Mouse (Mus musculus) brain, embryonic 18.5 days (tissue): ENCODE measurements around the gene Ucn.

Experiments
- DNase-seq: peaks from one replicate; pipeline ENCODE4 v3.0.0-alpha.2; 2012; ENCODE audit warnings: low read depth, low spot score

The Ucn gene

DNA sequence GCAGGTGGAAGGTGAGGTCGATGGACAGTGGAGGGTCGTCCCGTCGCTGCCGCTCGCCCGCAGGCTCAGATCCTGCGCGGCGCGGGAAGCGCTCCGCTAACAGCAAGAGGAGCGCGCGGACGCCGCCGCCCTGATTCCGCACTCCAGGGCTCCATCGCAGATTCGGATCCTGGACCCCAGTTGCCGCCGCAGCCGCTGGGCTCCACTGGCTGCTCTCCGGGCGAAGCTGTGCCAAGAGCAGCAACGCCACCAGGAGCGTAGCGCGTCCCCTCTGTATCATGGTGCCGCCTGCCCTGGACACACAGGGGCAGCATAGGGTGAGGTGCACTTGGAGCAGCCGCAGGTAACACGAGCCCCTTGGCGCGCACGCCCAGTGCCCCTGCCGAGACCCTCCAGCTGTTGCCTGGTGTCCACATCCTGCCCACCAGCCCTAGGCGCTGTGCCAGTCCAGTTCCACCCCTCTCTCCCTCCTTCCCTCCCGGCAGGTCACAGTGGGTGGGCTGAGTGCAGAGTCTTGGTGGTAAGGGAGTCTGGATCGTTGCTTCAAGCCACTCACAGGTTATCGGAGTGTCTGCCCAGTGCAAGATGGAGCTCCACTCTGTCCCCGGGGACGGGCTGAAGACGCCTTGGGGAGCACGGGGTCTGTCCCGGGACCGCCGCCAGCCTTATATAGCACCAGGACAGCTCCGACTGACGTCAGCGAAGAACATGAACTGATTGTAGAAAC lies at the start of gene Ucn:
Gene Ucn, minus strand, starts transcription at position 589 of the 727 bp plus-strand sequence.
- DNase-seq: no peak

DNA sequence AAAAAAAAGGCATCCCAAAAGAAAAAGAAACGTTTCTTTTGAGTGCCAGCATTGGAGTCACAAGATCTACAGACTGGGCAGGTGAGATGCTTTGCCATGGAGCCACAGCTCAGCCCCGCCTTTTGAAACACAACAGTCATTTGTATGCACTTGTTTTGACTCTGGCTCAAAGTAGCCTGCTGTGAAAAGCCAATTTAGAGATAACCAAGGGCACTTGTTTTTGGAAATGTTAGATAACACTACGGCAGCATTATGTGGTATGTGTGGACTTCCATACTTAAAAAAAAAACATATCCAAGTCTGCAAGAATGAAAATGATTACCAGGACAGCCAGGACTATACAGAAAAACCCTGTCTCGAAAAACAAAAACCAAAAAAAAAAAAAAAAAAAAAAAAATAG lies 45.0 kb upstream of the Ucn start:
- DNase-seq: no peak

DNA sequence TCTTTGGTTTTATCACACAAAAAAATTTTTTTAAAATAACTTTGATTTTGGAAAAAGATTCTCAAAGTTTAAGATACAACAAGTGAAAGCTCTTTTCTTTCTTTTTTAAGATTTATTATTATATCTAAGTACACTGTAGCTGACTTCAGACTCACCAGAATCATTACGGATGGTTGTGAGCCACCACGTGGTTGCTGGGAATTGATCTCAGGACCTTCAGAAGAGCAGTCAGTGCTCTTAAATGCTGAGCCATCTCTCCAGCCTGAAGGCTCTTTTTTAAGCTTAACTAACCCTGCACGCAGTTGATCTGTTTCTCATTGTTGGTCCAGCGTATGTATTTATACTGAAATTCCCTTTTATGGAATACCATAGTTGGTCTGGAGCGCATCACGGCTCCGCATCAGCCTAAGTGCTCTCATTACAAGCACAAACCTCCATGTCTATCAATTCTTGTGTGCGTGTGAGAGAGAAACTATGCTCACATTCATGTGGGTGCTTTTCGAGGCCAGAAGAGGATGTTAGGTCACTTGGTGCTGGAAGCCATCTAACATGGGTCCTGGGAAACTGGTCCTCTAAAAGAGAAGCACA lies 42.6 kb upstream of the Ucn start:
- DNase-seq: no peak

- DNase-seq: peak; percentile 97
Measured at GRCm38 (mm10) chr5:31179766-31180630, 41.4 kb upstream of the Ucn start, which contains the start of the genes Gm29609 and Gtf3c2. Gene Gm29609, minus strand, starts transcription at chr5:31179911. Gene Gtf3c2, minus strand, starts transcription at chr5:31180144.

GRCm38 (mm10) chr5:31179301-31179765 lies 40.7 kb upstream of the Ucn start:
- DNase-seq: no peak

- no peak for DNase-seq
Measured at GRCm38 (mm10) chr5:31168630-31169029, 30.0 kb upstream of the Ucn start.

GRCm38 (mm10) chr5:31164878-31165277 lies 26.2 kb upstream of the Ucn start:
- no peak for DNase-seq

DNA sequence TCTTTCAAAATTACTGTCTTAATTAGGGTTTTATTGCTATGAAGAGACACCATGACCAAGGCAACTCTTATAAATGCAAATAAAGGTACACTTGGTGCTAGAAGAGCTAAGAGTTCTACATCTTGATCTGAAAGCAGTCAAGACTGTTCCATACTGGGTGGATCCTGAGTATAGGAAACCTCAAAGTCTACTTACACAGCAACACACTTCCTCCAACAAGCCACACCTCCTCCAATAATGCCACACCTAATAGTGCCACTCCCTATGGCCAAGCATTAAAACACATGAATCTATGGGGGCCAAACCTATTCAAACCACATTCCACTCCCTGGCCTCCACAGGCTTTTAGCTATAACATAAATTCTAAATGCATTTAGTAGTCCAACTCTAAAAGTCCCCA lies 23.8 kb upstream of the Ucn start:
- DNase-seq: no peak

- peak; percentile 66 for DNase-seq
Measured at GRCm38 (mm10) chr5:31154152-31154553, 15.5 kb upstream of the Ucn start, which contains the start of gene Mpv17. Gene Mpv17, minus strand, starts transcription at chr5:31154251.

- no peak for DNase-seq
Measured at GRCm38 (mm10) chr5:31153516-31154151, 15.0 kb upstream of the Ucn start.

GRCm38 (mm10) chr5:31151746-31152145 lies 13.1 kb upstream of the Ucn start:
- DNase-seq: no peak

DNA sequence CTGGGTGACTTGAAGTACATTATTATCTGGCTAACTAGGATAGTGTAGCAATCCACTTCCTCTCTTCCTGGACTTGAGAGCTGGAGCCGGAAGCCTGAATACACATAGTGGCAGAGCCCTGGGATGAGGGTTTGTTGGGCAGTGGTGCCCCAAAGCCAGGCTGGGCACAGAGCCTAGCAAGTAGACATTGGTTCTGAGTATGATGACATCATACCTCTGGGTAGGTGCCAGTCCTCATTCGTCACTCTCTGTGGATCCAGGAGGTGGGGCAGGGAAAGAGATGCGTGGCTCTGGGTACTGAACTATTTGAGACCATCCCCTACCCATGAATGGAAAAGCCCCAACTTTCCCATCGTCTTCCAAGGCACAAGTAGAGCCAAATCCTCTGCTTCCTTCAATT lies 11.2 kb upstream of the Ucn start:
- DNase-seq: no peak

GRCm38 (mm10) chr5:31138968-31139425 lies 368 bp upstream of the Ucn start:
- no peak for DNase-seq

DNA sequence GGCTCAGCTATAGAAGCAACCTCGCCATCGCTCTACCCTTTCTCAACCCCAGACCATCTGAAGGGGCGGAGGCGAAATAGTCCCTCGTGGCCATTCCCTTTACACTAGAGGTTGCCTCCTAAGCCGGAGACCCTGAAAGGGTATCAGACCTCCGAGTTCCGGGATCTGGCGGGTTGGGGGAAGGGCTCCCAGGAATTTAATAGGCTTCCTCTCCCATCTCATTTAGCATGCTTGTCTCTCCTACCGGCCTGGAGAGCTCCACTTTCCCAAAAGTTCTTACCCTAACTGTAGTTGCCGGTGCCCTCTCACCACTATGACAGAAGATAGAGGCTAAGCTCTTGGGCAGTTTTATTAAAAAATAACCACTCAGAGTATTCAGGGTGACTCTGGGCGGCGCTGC lies 971 bp downstream of the Ucn start:
- no peak for DNase-seq

DNA sequence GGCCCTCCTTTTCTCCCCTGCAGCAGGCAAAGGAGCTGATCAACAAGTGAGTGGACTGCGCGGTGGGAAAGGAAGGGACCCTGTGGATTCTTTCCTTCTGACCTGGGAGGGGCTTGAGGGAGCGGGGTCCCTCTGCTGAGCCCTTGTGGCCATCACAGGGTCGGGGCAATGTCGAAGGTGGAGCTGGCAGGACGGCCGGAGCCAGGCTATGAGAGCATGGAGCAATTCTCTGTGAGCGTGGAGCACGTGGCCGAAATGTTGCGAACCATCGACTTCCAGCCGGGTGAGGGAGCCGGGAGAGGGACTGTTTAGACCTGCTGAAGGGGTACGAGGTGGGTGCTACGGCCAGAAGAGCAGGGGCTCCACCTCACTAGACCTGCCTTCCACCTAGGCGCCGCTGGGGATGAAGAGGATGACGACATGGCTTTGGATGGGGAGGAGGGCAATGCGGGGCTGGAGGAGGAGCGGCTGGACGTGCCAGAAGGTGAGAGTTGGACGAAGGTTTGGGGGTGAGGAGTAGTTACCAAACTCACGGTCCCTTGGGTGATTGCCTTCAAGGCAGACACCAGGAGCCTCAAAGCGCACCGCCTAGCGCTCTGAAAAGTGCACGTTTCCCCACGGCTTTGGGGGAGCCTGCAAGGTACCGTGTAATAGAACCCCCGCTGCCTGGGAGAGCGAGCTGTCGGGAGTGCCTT lies 1.8 kb downstream of the Ucn start:
- no peak for DNase-seq

DNA sequence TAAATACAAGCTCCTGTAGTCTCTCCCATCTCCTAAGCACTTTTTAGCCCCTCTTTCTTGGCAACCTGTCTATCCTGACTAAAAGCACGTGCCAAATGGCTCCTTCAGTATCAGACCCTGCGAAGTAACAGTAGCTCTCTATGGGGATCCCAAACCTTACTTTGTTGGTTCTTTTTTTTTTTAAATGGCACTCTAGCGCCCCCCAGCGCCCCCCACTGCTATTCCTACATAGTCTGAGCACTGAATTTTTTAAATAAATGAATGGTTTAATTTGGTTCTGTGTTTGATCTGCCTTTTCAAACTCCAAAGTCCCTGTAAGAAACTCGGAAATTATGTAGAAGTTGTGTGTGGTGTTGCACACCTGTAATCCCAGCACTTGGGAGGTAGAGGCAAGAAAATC lies 12.6 kb downstream of the Ucn start:
- DNase-seq: no peak

GRCm38 (mm10) chr5:31123481-31123880 lies 15.1 kb downstream of the Ucn start:
- DNase-seq: no peak

- no peak for DNase-seq
Measured at GRCm38 (mm10) chr5:31121111-31121510, 17.5 kb downstream of the Ucn start.

DNA sequence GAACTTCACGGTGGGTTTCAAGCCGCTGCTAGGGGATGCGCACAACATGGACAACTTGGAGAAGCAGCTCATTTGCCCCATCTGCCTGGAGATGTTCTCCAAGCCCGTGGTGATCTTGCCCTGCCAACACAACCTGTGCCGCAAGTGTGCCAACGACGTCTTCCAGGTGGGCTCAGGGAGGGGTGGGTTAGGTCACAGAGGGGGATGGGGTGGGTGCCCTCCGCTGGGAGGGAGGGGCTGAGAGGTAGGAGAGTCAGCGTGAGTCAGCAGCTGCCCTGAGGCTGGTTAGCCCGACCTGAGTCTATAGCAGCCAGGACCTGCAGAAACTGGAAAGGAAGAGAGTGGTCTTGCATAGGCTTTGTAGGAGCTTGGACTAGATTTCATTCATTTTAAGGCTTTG lies 21.7 kb downstream of the Ucn start:
- DNase-seq: no peak

DNA sequence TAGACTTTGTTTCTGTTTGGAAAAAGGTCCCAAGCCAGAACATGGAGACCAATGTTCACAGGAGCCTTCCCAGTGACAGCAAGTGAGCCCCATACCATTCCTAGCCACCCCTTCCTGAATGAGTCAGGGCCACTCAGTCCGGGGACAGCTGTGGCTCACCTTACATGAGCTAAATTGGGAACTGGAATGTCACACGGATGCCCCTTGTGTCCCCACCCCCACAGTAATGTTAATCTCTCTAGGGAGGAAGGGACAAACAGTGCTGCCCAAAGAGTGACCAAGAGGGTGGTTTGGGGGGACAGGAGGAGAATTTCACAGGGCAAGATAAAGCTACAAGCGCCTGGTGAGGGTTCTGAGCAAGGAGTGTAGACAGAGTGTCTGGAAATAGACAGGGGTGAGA lies 22.3 kb downstream of the Ucn start, which contains the start of gene Trim54:
Gene Trim54, plus strand, starts transcription at position 359 of the 400 bp plus-strand sequence.
- DNase-seq: no peak

DNA sequence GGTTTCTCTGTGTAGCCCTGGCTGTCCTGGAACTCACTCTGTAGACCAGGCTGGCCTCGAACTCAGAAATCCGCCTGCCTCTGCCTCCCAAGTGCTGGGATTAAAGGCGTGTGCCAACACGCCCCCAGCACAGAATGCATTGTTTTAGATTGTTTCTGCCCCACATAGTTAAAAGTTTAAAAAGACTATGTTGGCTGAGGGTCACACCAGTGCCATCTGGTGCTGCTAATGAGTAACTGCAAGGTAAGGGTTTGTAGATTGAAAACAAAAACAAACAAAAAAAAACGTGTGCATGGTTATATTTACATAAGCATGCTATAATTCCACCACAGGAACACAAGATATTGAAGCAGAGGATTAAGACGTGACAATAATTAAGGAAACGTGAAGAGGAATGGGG lies 27.8 kb downstream of the Ucn start:
- no peak for DNase-seq
